Mouse (Mus musculus): ENCODE results near the gene Pphln1. TPM values are rescaled to one million over a fixed set of nuclear protein-coding genes. Genes with fewer than 3 reads are reported as not detected.

Gene Pphln1
- polyA plus RNA-seq, 1 experiment from 2014 or later, result 41.4 TPM

GRCm38 (mm10) chr15:93401446-93401845, 3.3 kb downstream of the Pphln1 start:
- Histone ChIP-seq H3K4me3 (replicated peaks) (no peak overlapping the region), H3K4me1 (peaks cover 13% of the 10 kb centered on the region), H3K4me2 (no peak overlapping the region), H3K27me3 (replicated peaks) (no peaks in the 10 kb centered on the region), H3K9me3 (no peaks in the 10 kb centered on the region), H3K27ac (no peak overlapping the region), H3K9ac (no peak overlapping the region), H3K36me3 (no peaks in the 10 kb centered on the region)
- 65% methylated on average over 4 of the region's 4 CpGs for WGBS
- ATAC-seq (ENCODE audit: insufficient read depth, low FRiP score, low read depth), result no peak

DNA sequence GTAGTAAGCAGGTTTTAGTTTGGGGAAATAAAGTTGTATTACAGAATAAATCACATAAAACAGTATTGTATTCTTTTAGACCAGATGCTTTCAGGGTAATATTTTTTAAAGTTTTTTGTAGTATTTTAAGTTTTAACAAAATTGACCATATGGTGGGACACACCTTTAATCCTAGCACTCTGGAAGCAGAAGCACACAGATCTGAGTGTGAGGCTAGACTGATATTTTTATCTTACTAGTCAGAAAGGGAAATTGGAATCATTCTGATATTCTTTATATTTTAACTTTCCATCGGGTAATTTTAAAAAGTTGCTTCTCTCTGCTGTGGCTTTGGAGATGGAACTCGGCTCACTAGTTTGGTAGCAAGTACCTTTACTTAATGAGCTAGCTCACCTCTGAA, 4.6 kb downstream of the Pphln1 start:
- Histone ChIP-seq H3K9ac (no peak overlapping the region), H3K4me1 (0 out of 2 replicates have a peak, but pooled peaks cover 5% of the 10 kb centered on the region), H3K4me2 (no peak overlapping the region), H3K27ac (no peak overlapping the region), H3K36me3 (no peaks in the 10 kb centered on the region), H3K9me3 (no peaks in the 10 kb centered on the region), H3K27me3 (replicated peaks) (no peaks in the 10 kb centered on the region), H3K4me3 (replicated peaks) (no peak overlapping the region)
- ATAC-seq (ENCODE audit: insufficient read depth, low FRiP score, low read depth), result no peak
- 95% methylated on average over 2 of the region's 2 CpGs for WGBS

DNA sequence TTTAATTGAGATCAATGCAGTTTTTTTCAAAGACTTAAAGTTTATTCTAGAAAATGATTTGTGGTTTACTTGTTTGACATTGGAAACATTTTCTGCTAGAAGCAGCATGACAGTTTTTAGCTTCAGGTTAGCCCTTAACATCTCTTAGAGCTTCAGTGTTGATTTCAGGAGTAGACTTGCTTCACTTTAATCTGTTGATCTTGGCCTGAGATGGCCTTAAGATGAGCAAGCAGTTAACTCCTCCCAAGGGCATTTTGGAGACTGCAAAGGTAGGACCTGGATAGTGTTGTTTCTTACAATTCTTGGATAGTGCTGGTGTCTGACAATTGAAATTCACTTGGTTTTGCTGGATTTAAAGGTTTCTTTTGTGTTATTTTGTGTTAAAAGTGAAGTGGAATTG, 6.7 kb downstream of the Pphln1 start:
- H3K27ac ChIP-seq, result no peak overlapping the region
- ATAC-seq (ENCODE audit: insufficient read depth, low FRiP score, low read depth), result no peak
- H3K9ac ChIP-seq, result no peak overlapping the region
- H3K4me1 ChIP-seq, result 0 out of 2 replicates have a peak, but pooled peaks cover 5% of the 10 kb centered on the region
- no peaks in the 10 kb centered on the region for H3K36me3 ChIP-seq
- H3K4me2 ChIP-seq, result no peak overlapping the region
- H3K9me3 ChIP-seq, result no peaks in the 10 kb centered on the region
- H3K4me3 ChIP-seq (replicated peaks), result no peak overlapping the region
- H3K27me3 ChIP-seq (replicated peaks), result no peaks in the 10 kb centered on the region

DNA sequence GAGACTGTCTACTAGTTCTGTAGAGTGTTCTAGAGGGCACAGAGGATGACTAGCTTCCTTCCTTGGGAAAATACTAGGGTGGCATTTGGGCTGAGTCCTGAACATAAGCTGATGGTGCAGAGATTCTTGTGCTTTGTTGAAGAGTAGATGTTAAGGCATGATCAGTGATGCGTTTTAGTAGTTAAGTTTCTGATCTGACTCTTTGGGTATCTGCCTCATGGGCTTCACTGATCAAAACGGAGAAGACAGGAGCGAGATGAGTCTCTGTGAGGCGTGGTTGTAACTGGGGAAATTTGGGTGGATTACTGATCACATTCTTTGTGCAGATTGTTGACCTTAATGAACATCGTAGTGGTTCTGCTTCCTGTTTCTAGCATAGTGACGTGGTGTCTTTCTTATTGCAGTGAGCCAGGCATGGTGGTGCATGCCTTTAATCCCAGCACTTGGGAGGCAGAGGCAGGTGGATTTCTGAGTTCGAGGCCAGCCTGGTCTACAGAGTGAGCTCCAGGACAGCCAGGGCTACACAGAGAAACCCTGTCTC, 7.4 kb downstream of the Pphln1 start:
- 86% methylated on average over 7 of the region's 7 CpGs for WGBS

GRCm38 (mm10) chr15:93406492-93406891, 8.3 kb downstream of the Pphln1 start:
- 92% methylated on average over 5 of the region's 5 CpGs for whole genome bisulfite sequencing

More for the DNA sequence above, 7.4 kb downstream of the Pphln1 start:
- no peak for ATAC-seq (ENCODE audit: insufficient read depth, low FRiP score, low read depth)
- no peaks in the 10 kb centered on the region for H3K9me3 ChIP-seq
- no peaks in the 10 kb centered on the region for H3K27me3 ChIP-seq (replicated peaks)
- 0 out of 2 replicates have a peak, but pooled peaks cover 5% of the 10 kb centered on the region for H3K4me1 ChIP-seq
- H3K27ac ChIP-seq, result no peak overlapping the region
- no peak overlapping the region for H3K4me2 ChIP-seq
- no peak overlapping the region for H3K9ac ChIP-seq
- H3K36me3 ChIP-seq, result no peaks in the 10 kb centered on the region
- H3K4me3 ChIP-seq (replicated peaks), result no peak overlapping the region

DNA sequence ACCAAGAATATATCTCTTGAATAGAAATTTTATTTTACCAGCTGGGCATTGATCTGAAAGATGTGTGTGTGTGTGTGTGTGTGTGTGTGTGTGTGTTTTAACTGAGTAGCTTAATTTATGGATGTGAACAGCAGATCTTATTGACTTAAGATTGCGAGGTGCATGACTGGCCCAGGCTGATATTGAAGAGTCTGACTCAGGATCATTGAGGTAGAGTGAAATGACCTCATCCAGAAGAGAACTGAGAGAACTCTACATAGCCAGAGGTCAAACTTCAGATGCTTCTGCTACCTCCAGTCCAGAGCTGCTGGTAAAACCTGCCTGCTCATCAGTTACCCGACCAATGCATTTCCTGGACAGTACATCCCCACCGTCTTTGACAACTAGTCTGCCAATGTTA, 14.3 kb downstream of the Pphln1 start:
- WGBS, result 93% methylated on average over 3 of the region's 3 CpGs
- H3K9ac ChIP-seq, result no peak overlapping the region
- no peaks in the 10 kb centered on the region for H3K4me1 ChIP-seq
- no peak for ATAC-seq (ENCODE audit: insufficient read depth, low FRiP score, low read depth)
- no peak overlapping the region for H3K27ac ChIP-seq
- no peaks in the 10 kb centered on the region for H3K9me3 ChIP-seq
- no peak overlapping the region for H3K4me3 ChIP-seq (replicated peaks)
- no peaks in the 10 kb centered on the region for H3K27me3 ChIP-seq (replicated peaks)
- peaks cover 8% of the 10 kb centered on the region for H3K36me3 ChIP-seq
- H3K4me2 ChIP-seq, result no peak overlapping the region

More at GRCm38 (mm10) chr15:93406492-93406891, 8.3 kb downstream of the Pphln1 start:
- H3K27ac ChIP-seq, result no peak overlapping the region
- ATAC-seq (ENCODE audit: insufficient read depth, low FRiP score, low read depth), result no peak
- no peaks in the 10 kb centered on the region for H3K9me3 ChIP-seq
- H3K4me3 ChIP-seq (replicated peaks), result no peak overlapping the region
- H3K36me3 ChIP-seq, result peaks cover 6% of the 10 kb centered on the region
- 0 out of 2 replicates have a peak, but pooled peaks cover 3% of the 10 kb centered on the region for H3K4me1 ChIP-seq
- H3K27me3 ChIP-seq (replicated peaks), result no peaks in the 10 kb centered on the region
- H3K4me2 ChIP-seq, result no peak overlapping the region
- H3K9ac ChIP-seq, result no peak overlapping the region

DNA sequence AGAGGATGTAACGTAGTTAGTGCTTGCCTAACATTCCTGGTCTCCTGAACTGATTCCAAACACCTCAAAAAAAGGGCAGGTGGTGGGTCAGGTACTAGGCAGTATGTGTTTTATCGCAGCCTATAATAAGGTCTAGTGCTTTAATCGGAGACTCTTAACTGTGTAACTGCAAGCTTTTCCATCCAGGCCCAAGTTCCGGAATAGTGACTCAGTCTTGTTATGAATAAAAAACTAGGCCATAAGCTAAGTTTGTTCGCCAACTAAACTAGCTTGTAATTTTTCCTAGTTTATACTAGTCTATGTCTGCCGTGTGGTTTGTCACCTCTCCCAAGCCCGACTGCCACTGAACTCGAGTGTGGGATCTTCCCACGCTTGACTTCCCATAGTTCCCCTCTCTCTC, 16.3 kb downstream of the Pphln1 start:
- H3K27ac ChIP-seq, result no peak overlapping the region
- no peak for ATAC-seq (ENCODE audit: insufficient read depth, low FRiP score, low read depth)
- no peaks in the 10 kb centered on the region for H3K4me1 ChIP-seq
- H3K4me2 ChIP-seq, result no peak overlapping the region
- no peaks in the 10 kb centered on the region for H3K9me3 ChIP-seq
- no peak overlapping the region for H3K4me3 ChIP-seq (replicated peaks)
- WGBS, result 94% methylated on average over 9 of the region's 9 CpGs
- no peak overlapping the region for H3K9ac ChIP-seq
- peaks cover 8% of the 10 kb centered on the region for H3K36me3 ChIP-seq
- H3K27me3 ChIP-seq (replicated peaks), result no peaks in the 10 kb centered on the region

DNA sequence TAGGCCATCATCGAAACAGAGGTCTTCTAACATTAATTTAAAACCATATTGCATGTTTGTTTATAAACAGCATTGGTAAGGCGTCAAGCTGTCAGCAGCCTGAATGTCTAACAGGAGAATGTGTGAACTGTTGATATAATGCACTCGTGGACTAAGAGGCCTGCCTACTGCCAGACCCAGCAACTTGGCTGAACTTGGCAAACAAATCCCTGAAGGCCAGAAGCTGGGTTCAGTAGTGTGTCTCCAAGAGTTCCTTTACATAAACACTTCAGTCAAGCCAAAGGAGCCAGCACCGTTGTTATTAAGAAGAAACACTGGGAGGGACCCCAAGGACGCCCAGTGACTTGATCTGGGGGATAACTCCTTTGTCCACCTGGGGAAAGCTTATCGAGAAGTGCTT, 18.1 kb downstream of the Pphln1 start:
- whole genome bisulfite sequencing, result 53% methylated on average over 6 of the region's 6 CpGs

GRCm38 (mm10) chr15:93420596-93420995, 22.4 kb downstream of the Pphln1 start:
- no peaks in the 10 kb centered on the region for H3K4me1 ChIP-seq
- no peak overlapping the region for H3K27ac ChIP-seq
- peaks cover 20% of the 10 kb centered on the region; the same call in 1 of the 2 replicates for H3K36me3 ChIP-seq
- no peak for ATAC-seq (ENCODE audit: insufficient read depth, low FRiP score, low read depth)
- no peaks in the 10 kb centered on the region for H3K9me3 ChIP-seq
- no peak overlapping the region for H3K9ac ChIP-seq
- 85% methylated on average over 7 of the region's 7 CpGs for WGBS
- H3K4me3 ChIP-seq (replicated peaks), result no peak overlapping the region
- H3K27me3 ChIP-seq (replicated peaks), result no peaks in the 10 kb centered on the region
- H3K4me2 ChIP-seq, result no peak overlapping the region

More for the DNA sequence above, 18.1 kb downstream of the Pphln1 start:
- H3K36me3 ChIP-seq, result peaks cover 12% of the 10 kb centered on the region
- H3K27me3 ChIP-seq (replicated peaks), result no peaks in the 10 kb centered on the region
- H3K4me3 ChIP-seq (replicated peaks), result no peak overlapping the region
- no peaks in the 10 kb centered on the region for H3K9me3 ChIP-seq
- H3K4me2 ChIP-seq, result no peak overlapping the region
- H3K4me1 ChIP-seq, result no peaks in the 10 kb centered on the region
- no peak for ATAC-seq (ENCODE audit: insufficient read depth, low FRiP score, low read depth)
- no peak overlapping the region for H3K9ac ChIP-seq
- H3K27ac ChIP-seq, result no peak overlapping the region

DNA sequence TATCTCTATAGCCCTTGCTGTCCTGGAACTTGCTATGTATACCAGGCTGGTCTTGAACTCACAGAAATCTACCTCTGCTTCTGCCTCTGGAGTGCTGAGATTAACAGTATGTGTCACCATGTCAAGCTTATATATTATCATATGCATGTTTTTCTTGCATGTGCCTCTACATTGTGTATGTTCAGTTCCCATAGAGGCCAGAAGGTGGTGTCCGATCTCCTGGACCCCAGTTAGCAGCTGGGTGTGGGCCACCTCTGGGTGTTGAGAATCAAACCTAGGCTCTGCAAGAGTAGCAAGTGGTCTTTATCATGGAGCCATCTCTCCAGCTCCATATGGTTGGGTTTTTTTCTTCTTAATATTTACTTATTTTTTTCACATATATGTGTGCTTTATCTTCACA, 24.4 kb downstream of the Pphln1 start:
- H3K4me2 ChIP-seq, result no peak overlapping the region
- no peak for ATAC-seq (ENCODE audit: insufficient read depth, low FRiP score, low read depth)
- no peak overlapping the region for H3K27ac ChIP-seq
- H3K4me1 ChIP-seq, result no peaks in the 10 kb centered on the region
- no peak overlapping the region for H3K4me3 ChIP-seq (replicated peaks)
- peaks cover 20% of the 10 kb centered on the region; the same call in 1 of the 2 replicates for H3K36me3 ChIP-seq
- H3K9ac ChIP-seq, result no peak overlapping the region
- 92% methylated on average over 1 of the region's 1 CpGs for WGBS
- no peaks in the 10 kb centered on the region for H3K27me3 ChIP-seq (replicated peaks)
- H3K9me3 ChIP-seq, result no peaks in the 10 kb centered on the region

DNA sequence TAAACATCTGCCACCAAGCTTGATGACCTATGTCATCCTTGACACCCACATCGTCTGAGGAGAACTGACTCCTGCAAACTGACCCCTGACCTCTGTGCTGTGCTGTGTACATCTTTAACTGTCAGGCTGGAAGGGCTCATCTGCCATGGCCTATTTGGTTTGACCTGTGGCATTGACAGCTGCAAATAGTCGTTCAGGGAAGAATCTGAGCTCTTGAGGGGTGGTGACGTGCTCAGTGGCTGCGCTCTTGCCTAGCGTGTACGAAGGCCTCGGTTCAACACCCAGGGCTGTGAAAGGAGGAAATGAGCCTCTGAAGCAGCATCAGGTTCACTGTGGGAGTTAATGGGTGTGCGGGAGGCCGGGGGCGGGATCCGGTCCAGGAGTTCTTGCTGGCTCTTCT, 35.7 kb downstream of the Pphln1 start:
- H3K9ac ChIP-seq, result no peak overlapping the region
- H3K27ac ChIP-seq, result no peak overlapping the region

DNA sequence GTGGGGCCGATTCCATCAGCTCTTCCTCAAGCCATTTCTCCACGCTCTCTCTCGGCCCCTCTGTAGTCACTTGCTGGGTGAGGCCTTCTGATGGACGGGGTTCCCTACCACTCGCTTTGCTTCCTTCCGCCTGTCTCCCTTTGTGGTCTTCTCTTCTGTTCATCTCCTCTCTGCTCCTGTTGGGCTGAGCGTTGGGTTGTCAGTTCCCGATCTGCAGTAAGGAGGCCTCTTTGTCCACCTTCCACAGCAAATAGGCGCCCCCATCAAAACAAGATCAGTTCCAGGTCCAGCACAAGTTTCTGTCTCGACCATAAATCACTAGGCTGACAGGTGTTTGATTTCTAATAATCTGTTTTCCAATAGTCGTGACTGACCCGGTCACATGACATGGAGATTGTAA, 37.8 kb downstream of the Pphln1 start:
- peaks cover 4% of the 10 kb centered on the region; the same call in 1 of the 2 replicates for H3K4me1 ChIP-seq
- no peak overlapping the region for H3K4me3 ChIP-seq (replicated peaks)
- no peak overlapping the region for H3K4me2 ChIP-seq
- WGBS, result 78% methylated on average over 12 of the region's 12 CpGs
- H3K27ac ChIP-seq, result no peak overlapping the region
- H3K9ac ChIP-seq, result no peak overlapping the region
- no peak for ATAC-seq (ENCODE audit: insufficient read depth, low FRiP score, low read depth)
- 0 out of 2 replicates have a peak, but pooled peaks cover 5% of the 10 kb centered on the region for H3K36me3 ChIP-seq
- H3K27me3 ChIP-seq (replicated peaks), result no peaks in the 10 kb centered on the region
- no peaks in the 10 kb centered on the region for H3K9me3 ChIP-seq

More for the DNA sequence above, 35.7 kb downstream of the Pphln1 start:
- Histone ChIP-seq H3K27me3 (replicated peaks) (no peaks in the 10 kb centered on the region), H3K4me1 (peaks cover 4% of the 10 kb centered on the region; the same call in 1 of the 2 replicates), H3K36me3 (no peaks in the 10 kb centered on the region), H3K9me3 (no peaks in the 10 kb centered on the region), H3K4me3 (replicated peaks) (no peak overlapping the region), H3K4me2 (no peak overlapping the region)
- no peak for ATAC-seq (ENCODE audit: insufficient read depth, low FRiP score, low read depth)
- WGBS, result 33% methylated on average over 11 of the region's 11 CpGs

DNA sequence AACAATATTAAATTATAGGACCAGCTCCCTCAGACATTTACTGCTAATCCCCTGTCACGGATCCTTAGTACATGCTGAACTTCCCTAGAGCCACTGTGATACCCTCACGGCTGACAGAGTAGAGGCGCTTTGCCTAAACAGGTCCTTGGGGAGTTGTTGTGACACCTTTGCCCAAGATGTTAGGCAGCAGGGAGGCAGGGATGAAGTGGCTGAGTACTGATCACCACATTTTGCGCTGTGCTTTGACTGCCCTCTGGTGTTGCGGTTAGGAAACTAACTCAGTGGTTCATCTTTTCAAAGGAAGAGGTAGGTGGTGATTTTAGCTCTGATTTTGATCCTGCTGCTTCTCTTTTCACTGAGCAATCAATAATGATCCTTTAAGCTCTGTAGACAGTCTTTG, 40.5 kb downstream of the Pphln1 start:
- WGBS, result 44% methylated on average over 5 of the region's 5 CpGs
- Histone ChIP-seq H3K27ac (no peak overlapping the region), H3K36me3 (peaks cover 25% of the 10 kb centered on the region), H3K27me3 (replicated peaks) (no peaks in the 10 kb centered on the region), H3K9me3 (no peaks in the 10 kb centered on the region), H3K9ac (no peak overlapping the region), H3K4me1 (peaks cover 4% of the 10 kb centered on the region; the same call in 1 of the 2 replicates), H3K4me2 (no peak overlapping the region), H3K4me3 (replicated peaks) (no peak overlapping the region)
- no peak for ATAC-seq (ENCODE audit: insufficient read depth, low FRiP score, low read depth)
